Mouse (Mus musculus) lung, postnatal 4 days (tissue): ENCODE measurements around the gene Dynlrb1.

Experiments used
- DNase-seq, 2 experiments: peaks; one replicate each; pipeline ENCODE4 v3.0.0; 2021

Dynlrb1 gene

DNA sequence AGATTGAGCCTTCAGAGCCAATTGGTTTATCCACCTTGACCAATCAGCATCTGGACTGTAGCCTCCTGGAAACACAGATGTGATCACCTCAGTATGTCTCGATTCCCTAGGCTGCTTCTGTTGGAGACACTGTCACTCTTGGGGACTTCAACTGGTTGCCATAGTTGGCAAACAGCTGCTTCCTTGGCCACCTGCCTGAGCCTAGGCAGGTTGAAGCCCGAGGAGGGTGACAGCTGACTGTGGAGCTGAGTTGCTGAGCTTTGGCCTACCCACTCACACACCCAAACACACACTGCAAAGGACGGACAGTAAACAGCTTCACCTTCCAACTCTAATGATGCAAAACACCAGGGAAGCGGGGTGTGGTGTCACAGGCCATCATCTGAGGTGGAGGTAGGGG is 47.5 kb downstream of the Dynlrb1 start:
- peak in 1 of 2 experiments; percentile 42 for DNase-seq

DNA sequence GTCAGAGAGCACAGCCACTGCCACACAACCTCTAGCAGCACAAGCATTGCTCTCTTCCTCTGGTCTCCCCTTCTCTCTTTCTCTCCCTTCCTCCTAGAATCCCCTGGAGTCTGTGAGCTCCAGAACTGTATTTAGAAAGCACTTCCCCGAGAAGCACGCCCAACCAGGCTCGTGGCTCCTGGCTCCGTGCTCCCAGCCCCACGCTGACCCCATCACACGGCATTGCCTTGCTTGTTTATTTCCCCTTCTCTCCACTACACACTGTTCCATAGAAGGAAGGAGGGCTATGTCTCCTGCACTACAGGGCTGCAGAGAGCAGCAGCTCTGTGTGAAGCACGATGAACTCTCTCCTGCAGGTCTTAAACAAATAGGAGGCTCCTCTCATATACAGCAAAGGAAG is 48.3 kb downstream of the Dynlrb1 start:
- DNase-seq = peak; percentile 39 to 58

DNA sequence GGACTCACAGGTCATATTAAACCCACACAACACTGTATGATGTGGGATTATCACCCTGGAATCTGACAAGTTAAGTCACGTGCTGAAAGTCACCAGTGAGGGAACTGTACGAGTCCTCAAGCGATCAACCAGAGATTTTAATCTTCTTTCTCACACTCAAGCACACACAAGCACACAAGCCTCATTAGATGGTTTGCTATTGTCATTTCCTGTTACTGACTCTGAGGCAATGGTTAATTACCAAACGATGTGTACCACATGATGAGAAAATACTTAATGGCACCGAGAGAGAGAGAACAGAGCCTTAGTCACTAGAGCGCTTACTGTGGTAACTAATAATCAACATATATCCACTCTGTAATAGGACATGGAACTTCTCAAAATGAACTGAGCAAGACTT is 49.4 kb downstream of the Dynlrb1 start:
- DNase-seq = no peak

DNA sequence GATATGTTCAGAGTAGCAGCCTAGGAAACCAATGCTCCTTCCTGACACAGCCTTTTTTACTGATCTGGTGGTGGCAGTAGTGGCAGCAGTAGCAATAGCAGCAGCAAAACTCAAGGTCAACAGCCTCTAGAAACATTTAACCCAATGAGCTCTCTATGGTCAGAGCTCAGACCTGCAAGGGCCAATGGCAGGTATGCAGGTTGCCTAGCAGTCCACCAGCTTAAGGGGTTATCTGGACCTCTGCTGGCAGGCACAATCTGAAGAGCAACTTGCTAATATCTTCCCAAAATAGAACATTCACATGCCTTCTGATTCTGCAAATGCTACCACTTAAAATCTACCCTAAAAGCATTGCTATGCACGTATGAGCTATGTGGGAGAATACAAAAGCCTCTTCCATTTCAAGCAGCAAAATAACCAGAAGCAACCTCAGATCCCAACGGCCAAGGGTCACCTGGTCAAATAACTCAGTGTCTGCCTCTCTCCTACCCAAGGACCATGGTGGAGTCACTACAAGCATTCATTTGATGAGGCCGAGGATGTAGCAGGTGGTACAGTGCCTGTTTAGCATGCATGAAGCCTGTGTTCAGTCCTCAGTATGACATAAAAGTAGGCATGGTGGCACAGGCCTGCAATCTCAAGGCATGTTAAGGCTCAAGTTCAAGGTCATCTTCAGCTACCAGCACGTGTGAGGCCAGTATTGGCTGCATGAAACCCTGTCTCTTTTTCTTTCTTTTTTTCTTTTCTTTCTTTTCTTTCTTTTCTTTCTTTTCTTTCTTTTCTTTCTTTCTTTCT is 51.3 kb downstream of the Dynlrb1 start:
- no peak for DNase-seq

DNA sequence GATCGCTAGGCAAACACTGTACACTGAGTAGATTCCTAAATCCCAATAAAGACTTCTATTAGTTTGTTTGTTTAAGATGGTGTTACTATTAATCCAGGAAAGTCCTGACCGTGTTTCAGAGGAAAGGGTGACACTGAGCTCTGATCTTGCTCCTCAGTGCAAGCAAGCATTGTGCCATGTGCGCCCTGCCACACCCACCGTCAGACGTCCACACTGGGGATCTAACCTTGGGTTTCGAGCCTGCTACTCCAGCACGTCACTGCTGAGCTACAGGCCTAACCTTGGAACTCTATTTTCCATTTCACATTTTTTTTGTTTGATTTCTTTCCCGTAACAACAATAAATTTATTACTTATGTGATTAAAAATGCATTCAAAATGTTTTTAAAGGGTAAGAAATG is 53.7 kb downstream of the Dynlrb1 start:
- no peak for DNase-seq

DNA sequence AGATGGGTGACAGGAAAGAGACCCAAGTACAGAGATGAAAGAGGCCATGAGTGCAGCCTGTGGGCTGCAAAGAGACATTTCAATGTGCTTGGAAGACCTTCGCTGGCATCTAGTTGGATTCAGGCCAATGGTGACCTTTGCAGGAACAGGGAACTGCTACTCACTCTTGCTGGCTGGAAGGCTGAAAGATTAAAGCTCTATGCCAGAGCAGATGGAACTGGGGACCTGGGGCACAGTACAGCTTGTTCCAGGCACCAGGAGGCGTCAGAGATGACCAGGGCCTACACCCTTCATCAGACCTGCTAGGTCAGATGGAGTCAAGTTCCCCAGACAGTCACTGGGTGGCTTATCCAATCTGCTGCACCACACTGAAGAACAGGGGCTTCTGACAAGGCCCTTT is 57.0 kb downstream of the Dynlrb1 start:
- DNase-seq = no peak

DNA sequence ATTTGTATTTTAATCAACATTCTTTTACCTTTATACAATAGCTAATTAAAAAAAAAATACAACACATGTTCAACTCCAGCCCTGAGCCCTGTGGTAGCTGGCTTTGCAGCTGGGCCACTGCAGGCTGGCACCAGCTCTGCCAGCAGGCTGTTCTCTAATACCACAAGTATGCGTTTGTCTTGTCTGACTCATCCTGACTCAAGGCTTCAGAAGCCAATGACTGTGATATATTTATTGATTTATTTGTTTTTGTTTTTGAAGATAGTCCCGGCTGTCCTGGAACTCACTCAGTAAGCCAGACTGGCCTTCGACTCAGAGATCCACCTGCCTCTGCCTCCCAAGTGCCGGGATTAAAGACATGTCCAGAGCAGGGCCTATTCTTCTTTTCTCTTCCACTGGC is 57.6 kb downstream of the Dynlrb1 start:
- DNase-seq = no peak

DNA sequence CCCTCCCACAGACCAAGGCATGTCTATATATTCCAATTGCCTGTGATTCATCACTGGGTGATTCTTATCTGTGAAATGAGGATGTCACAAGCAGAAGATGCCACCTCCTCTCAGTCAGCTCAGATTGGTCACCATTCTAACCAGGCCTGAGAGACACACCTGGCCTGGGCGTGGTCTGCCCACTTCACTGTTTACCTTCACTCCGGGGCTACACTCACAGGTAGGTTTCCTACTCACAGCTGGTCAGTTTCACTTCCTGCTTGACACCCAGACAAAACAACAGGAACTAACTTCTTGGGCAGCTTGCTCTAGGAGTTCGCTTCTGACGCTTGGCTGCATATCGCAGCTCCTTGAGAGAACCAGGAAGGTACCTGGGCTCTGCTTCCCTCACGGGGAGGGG is 59.1 kb downstream of the Dynlrb1 start:
- DNase-seq = no peak

DNA sequence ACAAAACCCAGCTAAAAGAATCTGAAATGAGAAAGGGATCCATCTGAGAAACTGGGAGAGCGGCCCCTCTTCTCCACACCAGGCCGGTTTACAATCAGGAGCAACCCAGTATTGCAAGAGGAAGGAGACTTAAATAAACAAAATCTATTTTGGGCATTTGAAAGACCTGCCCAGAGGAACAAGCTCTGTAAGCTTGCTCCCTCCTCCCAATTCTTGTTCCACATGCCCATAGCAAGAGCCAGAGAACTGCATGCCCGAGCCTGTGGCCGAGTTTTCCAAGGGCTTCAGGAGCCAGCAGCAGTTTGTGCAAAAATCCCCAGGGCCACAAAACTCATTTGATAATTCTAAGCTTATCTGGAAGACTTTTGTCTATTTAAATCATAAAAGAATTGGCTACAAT is 63.2 kb downstream of the Dynlrb1 start:
- peak; percentile 40 to 44 for DNase-seq
